26 mouse cellular contexts compared by ENCODE assay signal in genomic region chr6:85433865-85434264, GRCm38 (mm10). TPM values are rescaled to one million over a fixed set of nuclear protein-coding genes. Genes with fewer than 3 reads are reported as not detected.
DNase-seq lines count a peak whose midpoint lies in the region; ATAC-seq and TF ChIP-seq lines count a peak whose summit lies in the region.
"Had no signal": no experiment of that assay in that cellular context is flagged by ENCODE, and none has a peak within 500 bp of the region (broad histone marks: within the 10 kb centered on the region; RNA-seq: fewer than 3 reads in every experiment).

No protein-coding gene starts in this region.

- H3K9me3 ChIP-seq in MEL (replicated peaks; ENCODE audit: insufficient read depth, low read length), result no peaks in the 10 kb centered on the region
- no peaks in the 10 kb centered on the region for H3K9me3 ChIP-seq in liver, embryonic 13.5 days (replicated peaks)
- H3K9me3 ChIP-seq: embryonic facial prominence, embryonic 12.5 days; forebrain, embryonic 13.5 days; limb, embryonic 15.5 days; midbrain, embryonic 12.5 days; neural tube, embryonic 12.5 days had no signal

- no peak for TF ChIP-seq CTCF in MEL (IDR thresholded peaks at IDR 0.05 in 2 of 3, conservative IDR thresholded peaks at IDR 0.05 in 1 of 3; ENCODE audit: control insufficient read depth in 1 of 3, insufficient read depth in 1 of 3, low read depth in 2 of 3, low read length in 3 of 3, poor library complexity in 1 of 3, severe bottlenecking in 1 of 3)
- no peak for TF ChIP-seq CTCF in layer of hippocampus, adult 2 months (conservative IDR thresholded peaks at IDR 0.05)

- H3K9ac ChIP-seq in MEL (ENCODE audit: control insufficient read depth, low read depth, low read length, poor library complexity, severe bottlenecking), result peak overlapping the region; percentile 7
- no peak overlapping the region; the same call in 1 of the 2 replicates for H3K9ac ChIP-seq in liver, embryonic 13.5 days
- H3K9ac ChIP-seq: embryonic facial prominence, embryonic 12.5 days; forebrain, embryonic 13.5 days; limb, embryonic 15.5 days; midbrain, embryonic 12.5 days; neural tube, embryonic 12.5 days had no signal

- peak overlapping the region; percentile 92; the same call in 1 of the 2 replicates for H3K4me2 ChIP-seq in liver, embryonic 13.5 days
- H3K4me2 ChIP-seq: forebrain, embryonic 13.5 days; limb, embryonic 15.5 days; midbrain, embryonic 12.5 days; neural tube, embryonic 12.5 days had no signal

- no peak for TF ChIP-seq RAD21 in MEL (IDR thresholded peaks at IDR 0.05; ENCODE audit: low read depth, low read length)

- 49% methylated on average over 5 of the region's 5 CpGs for WGBS in liver, embryonic 13.5 days (ENCODE audit: insufficient replicate concordance)

- H3K4me1 ChIP-seq in MEL (ENCODE audit: control insufficient read depth in 1 of 2, insufficient read depth in 2 of 2, low read length in 2 of 2), result peaks cover 4 to 17% of the 10 kb centered on the region in 2 experiments
- peaks cover 31% of the 10 kb centered on the region for H3K4me1 ChIP-seq in liver, embryonic 13.5 days (replicated peaks)

- no peak overlapping the region for H3K27ac ChIP-seq in MEL (ENCODE audit: control insufficient read depth, low read depth, low read length)
- 0 out of 2 replicates have a peak overlapping the region, but pooled peaks have one; percentile 25 for H3K27ac ChIP-seq in liver, embryonic 13.5 days
- H3K27ac ChIP-seq in layer of hippocampus, adult 2 months, result no peak overlapping the region
- H3K27ac ChIP-seq: embryonic facial prominence, embryonic 12.5 days; forebrain, embryonic 13.5 days; kidney, postnatal 0 days; limb, embryonic 15.5 days; midbrain, embryonic 12.5 days; neural tube, embryonic 12.5 days had no signal

- DNase-seq in A20 (ENCODE audit: low read depth, low spot score), result peak; percentile 60
- no peak for DNase-seq in MEL (ENCODE audit: low read depth, low spot score)
- no peak for DNase-seq in liver, embryonic 13.5 days
- no peak for DNase-seq in layer of hippocampus, adult 2 months (ENCODE audit: low spot score in 2 of 2)
- DNase-seq in T-cell, adult 2 months (ENCODE audit: low spot score), result no peak
- no peak for DNase-seq in heart, adult 8-10 months (ENCODE audit: low spot score)
- DNase-seq: adrenal gland, postnatal 36 days; cerebellum, adult 2 months; gastrocnemius, postnatal 10 days; kidney, adult 18-20 months; thymus, postnatal 4 days had no signal

- H3K4me3 ChIP-seq in MEL (ENCODE audit: control insufficient read depth in 1 of 2, insufficient read depth in 1 of 2, low read depth in 2 of 2, low read length in 2 of 2), result no peak overlapping the region
- H3K4me3 ChIP-seq in liver, embryonic 13.5 days (replicated peaks), result no peak overlapping the region
- H3K4me3 ChIP-seq in layer of hippocampus, adult 2 months, result no peak overlapping the region
- H3K4me3 ChIP-seq: embryonic facial prominence, embryonic 12.5 days; erythroblast, embryonic 14.5 days; forebrain, embryonic 13.5 days; limb, embryonic 15.5 days; midbrain, embryonic 12.5 days; neural tube, embryonic 12.5 days had no signal

- TF ChIP-seq POLR2A in MEL (IDR thresholded peaks at IDR 0.05; ENCODE audit: control insufficient read depth in 1 of 2, insufficient read depth in 1 of 2, low read depth in 1 of 2, low read length in 2 of 2, poor library complexity in 1 of 2), result no peak

- TF ChIP-seq EP300 in MEL (IDR thresholded peaks at IDR 0.05; ENCODE audit: low read depth in 1 of 2, low read length in 2 of 2), result no peak

- peaks cover 2 to 21% of the 10 kb centered on the region in 2 experiments; a peak in 3 of 4 replicates for H3K36me3 ChIP-seq in MEL (ENCODE audit: control insufficient read depth in 1 of 2, insufficient read depth in 2 of 2, low read length in 2 of 2)
- H3K36me3 ChIP-seq in liver, embryonic 13.5 days, result peaks cover 12% of the 10 kb centered on the region

- ATAC-seq in liver, embryonic 13.5 days (ENCODE audit: low read depth), result no peak
- ATAC-seq in megakaryocyte progenitor cell, adult 5-6 weeks (replicated peaks; ENCODE audit: poor library complexity), result peak; percentile 54
- ATAC-seq: forebrain, embryonic 13.5 days had no signal

- H3K27me3 ChIP-seq in MEL (ENCODE audit: control insufficient read depth in 1 of 2, insufficient read depth in 2 of 2, low read length in 2 of 2), result peaks cover 0 to under 1% of the 10 kb centered on the region in 2 experiments; a peak in 1 of 4 replicates
- H3K27me3 ChIP-seq in liver, embryonic 13.5 days, result peaks cover 5% of the 10 kb centered on the region; the same call in 1 of the 2 replicates
- H3K27me3 ChIP-seq: embryonic facial prominence, embryonic 12.5 days; forebrain, embryonic 13.5 days; limb, embryonic 15.5 days; midbrain, embryonic 12.5 days; neural tube, embryonic 12.5 days had no signal

- H3K79me2 ChIP-seq in MEL (ENCODE audit: control insufficient read depth, insufficient read depth, low read length, poor library complexity), result peaks cover 47% of the 10 kb centered on the region

TF ChIP-seq in MEL, 35 proteins besides CTCF, POLR2A, EP300 and RAD21:
- TF ChIP-seq SMC3 (IDR thresholded peaks at IDR 0.05; ENCODE audit: low read depth, low read length) (no peak), GABPA (IDR thresholded peaks at IDR 0.05; ENCODE audit: low read depth, low read length) (no peak), MEF2A (IDR thresholded peaks at IDR 0.05; ENCODE audit: extremely low read depth, insufficient replicate concordance, low read depth, low read length, poor library complexity, severe bottlenecking) (no peak), ZMIZ1 (IDR thresholded peaks at IDR 0.05; ENCODE audit: low read depth, low read length) (no peak)

RNA-seq across cellular contexts. Expression of gene Smyd5, which starts 2.1 kb away (rescaled TPM):
- 82.5 and 102 TPM in 2 replicates for total RNA-seq in MEL (2012; rRNA removed)
- polyA plus RNA-seq in MEL (2012; ENCODE audit: insufficient read depth in 1 of 2, insufficient read length in 2 of 2, low read depth in 1 of 2, low replicate concordance in 2 of 2, missing spikeins in 1 of 2), result 100 to 1,000 TPM in 1 of 2 experiments, not detected in 1; 113 TPM
- polyA plus RNA-seq in liver, embryonic 13.5 days (2015; fragmentation: Nextera tagmentation; extraction: Ambion mirVana), result 31.6 and 33.7 TPM in 2 replicates
- 39.4 and 42.2 TPM in 2 replicates for total RNA-seq in megakaryocyte progenitor cell, adult 5-6 weeks (2015)
- total RNA-seq in megakaryocyte progenitor cell, adult 5-6 weeks (2017), result 44.1 and 66.0 TPM in 2 replicates
- total RNA-seq in layer of hippocampus, adult 2 months (2021), result 10 to 100 TPM; 45.4 to 46.0 TPM
- total RNA-seq in heart, adult 8-10 months (2022), result 10 to 100 TPM; 10.8 to 12.4 (median 11.6) TPM

RNA-seq across cellular contexts. Expression of gene Noto, which starts 10.2 kb away (rescaled TPM):
- not detected in 2 replicates for total RNA-seq in MEL (2012; rRNA removed)
- not detected for polyA plus RNA-seq in MEL (2012; ENCODE audit: insufficient read depth in 1 of 2, insufficient read length in 2 of 2, low read depth in 1 of 2, low replicate concordance in 2 of 2, missing spikeins in 1 of 2)
- not detected in 2 replicates for polyA plus RNA-seq in liver, embryonic 13.5 days (2015; fragmentation: Nextera tagmentation; extraction: Ambion mirVana)
- not detected in 2 replicates for total RNA-seq in megakaryocyte progenitor cell, adult 5-6 weeks (2015)
- total RNA-seq in megakaryocyte progenitor cell, adult 5-6 weeks (2017), result not detected in 2 replicates
- total RNA-seq in layer of hippocampus, adult 2 months (2021), result not detected
- not detected for total RNA-seq in heart, adult 8-10 months (2022)
- total RNA-seq: adrenal gland, postnatal 36 days; gastrocnemius, postnatal 10 days; layer of hippocampus, postnatal 25 days; left cerebral cortex, postnatal 14 days had no signal
- polyA plus RNA-seq: cerebellum, adult 2 months; cortical plate, adult 2 months; embryonic facial prominence, embryonic 12.5 days; erythroblast, embryonic 14.5 days; forebrain, embryonic 13.5 days; heart, embryonic 16.5 days; hindbrain, embryonic 11.5 days; kidney, postnatal 0 days; limb, embryonic 15.5 days; midbrain, embryonic 12.5 days; neural tube, embryonic 12.5 days; small intestine, adult 2 months; stomach, embryonic 14.5 days had no signal

RNA-seq across cellular contexts. Expression of gene Cct7, which starts 17.4 kb away (rescaled TPM):
- 660 and 731 TPM in 2 replicates for total RNA-seq in MEL (2012; rRNA removed)
- 100 to 1,000 TPM; 222 to 660 TPM for polyA plus RNA-seq in MEL (2012; ENCODE audit: insufficient read depth in 1 of 2, insufficient read length in 2 of 2, low read depth in 1 of 2, low replicate concordance in 2 of 2, missing spikeins in 1 of 2)
- 408 and 426 TPM in 2 replicates for polyA plus RNA-seq in liver, embryonic 13.5 days (2015; fragmentation: Nextera tagmentation; extraction: Ambion mirVana)
- 321 and 330 TPM in 2 replicates for total RNA-seq in megakaryocyte progenitor cell, adult 5-6 weeks (2015)
- 304 and 348 TPM in 2 replicates for total RNA-seq in megakaryocyte progenitor cell, adult 5-6 weeks (2017)
- 100 to 1,000 TPM; 212 to 216 TPM for total RNA-seq in layer of hippocampus, adult 2 months (2021)
- 100 to 1,000 TPM; 135 to 164 (median 150) TPM for total RNA-seq in heart, adult 8-10 months (2022)

RNA-seq across cellular contexts. Expression of gene Pradc1, which starts 17.9 kb away (rescaled TPM):
- total RNA-seq in MEL (2012; rRNA removed), result 29.3 and 33.6 TPM in 2 replicates
- polyA plus RNA-seq in MEL (2012; ENCODE audit: insufficient read depth in 1 of 2, insufficient read length in 2 of 2, low read depth in 1 of 2, low replicate concordance in 2 of 2, missing spikeins in 1 of 2), result 10 to 100 TPM in 1 of 2 experiments, not detected in 1; 47.9 TPM
- polyA plus RNA-seq in liver, embryonic 13.5 days (2015; fragmentation: Nextera tagmentation; extraction: Ambion mirVana), result 34.8 and 35.6 TPM in 2 replicates
- total RNA-seq in megakaryocyte progenitor cell, adult 5-6 weeks (2015), result 28.9 and 40.6 TPM in 2 replicates
- total RNA-seq in megakaryocyte progenitor cell, adult 5-6 weeks (2017), result 11.1 and 12.0 TPM in 2 replicates
- total RNA-seq in layer of hippocampus, adult 2 months (2021), result 10 to 100 TPM; 13.1 to 18.2 TPM
- 10 to 100 TPM; 11.5 to 12.6 (median 12.0) TPM for total RNA-seq in heart, adult 8-10 months (2022)

RNA-seq across cellular contexts. Expression of gene Rab11fip5, which starts 59.4 kb away (rescaled TPM):
- total RNA-seq in MEL (2012; rRNA removed), result 3.1 and 3.3 TPM in 2 replicates
- 1 to 10 TPM in 1 of 2 experiments, not detected in 1; 8.5 TPM for polyA plus RNA-seq in MEL (2012; ENCODE audit: insufficient read depth in 1 of 2, insufficient read length in 2 of 2, low read depth in 1 of 2, low replicate concordance in 2 of 2, missing spikeins in 1 of 2)
- 0.61 and 0.71 TPM in 2 replicates for polyA plus RNA-seq in liver, embryonic 13.5 days (2015; fragmentation: Nextera tagmentation; extraction: Ambion mirVana)
- 4.2 and 4.4 TPM in 2 replicates for total RNA-seq in megakaryocyte progenitor cell, adult 5-6 weeks (2015)
- total RNA-seq in megakaryocyte progenitor cell, adult 5-6 weeks (2017), result 3.1 and 5.5 TPM in 2 replicates
- 10 to 100 TPM; 55.1 to 58.2 TPM for total RNA-seq in layer of hippocampus, adult 2 months (2021)
- 10 to 100 TPM; 62.7 to 80.9 (median 72.0) TPM for total RNA-seq in heart, adult 8-10 months (2022)
